Mouse (Mus musculus) hindbrain, embryonic 12.5 days (tissue): ENCODE results near the gene Edf1. TPM values are rescaled to one million over a fixed set of nuclear protein-coding genes. Genes with fewer than 3 reads are reported as not detected.
A peak's percentile ranks its signal among the peaks of the same experiment; 100 is the strongest.

Experiments used
- ATAC-seq: fragments of 200-750 bp; cut with Nextera tagmentation; 2 replicates; pipeline ENCODE4 v1.8.0; 2017; ENCODE audit warnings: moderate TSS enrichment; ENCODE audit not compliant: low FRiP score
- H3K27ac ChIP-seq: fragments of 300-500 bp; sonication (generic); 2 replicates; pipeline ENCODE4 v1.5.1; 2016; ENCODE audit warnings: mild to moderate bottlenecking
- H3K27me3 ChIP-seq: fragments of 300-500 bp; sonication (generic); 2 replicates; pipeline ENCODE4 v1.6.1; 2016; ENCODE audit warnings: mild to moderate bottlenecking
- H3K36me3 ChIP-seq: fragments of 300-500 bp; sonication (generic); 2 replicates; pipeline ENCODE4 v1.6.1; 2016; ENCODE audit warnings: mild to moderate bottlenecking
- H3K4me1 ChIP-seq: fragments of 300-500 bp; sonication (generic); 2 replicates; pipeline ENCODE4 v1.6.1; 2016
- H3K4me2 ChIP-seq: fragments of 300-500 bp; sonication (generic); replicated peaks from 2 replicates; pipeline ENCODE4 v1.6.1; 2016; ENCODE audit warnings: mild to moderate bottlenecking
- H3K4me3 ChIP-seq: fragments of 300-500 bp; sonication (generic); 2 replicates; pipeline ENCODE4 v1.5.1; 2016; ENCODE audit warnings: mild to moderate bottlenecking
- H3K9ac ChIP-seq: fragments of 300-500 bp; sonication (generic); 2 replicates; pipeline ENCODE4 v1.6.1; 2016; ENCODE audit warnings: mild to moderate bottlenecking, moderate library complexity
- H3K9me3 ChIP-seq: fragments of 300-500 bp; sonication (generic); replicated peaks from 2 replicates; pipeline ENCODE4 v1.6.1; 2016; ENCODE audit warnings: mild to moderate bottlenecking
- WGBS: fragments of 180-500 bp; shearing (Covaris S2); methylation state at CpG from one replicate; pipeline ENCODE4 v1.1.7; 2016; 5-methylcytosine and 5-hydroxymethylcytosine counted together
- polyA plus RNA-seq: library from polyadenylated mRNA; unstranded; fragments of >200 nt; fragmentation: Nextera tagmentation; extraction: Ambion mirVana; gene quantifications from 2 replicates; pipeline ENCODE4 v1.2.1, GENCODE M21; 2016

Gene Edf1
- polyA plus RNA-seq, 1 experiment from 2014 or later, result 377 TPM

GRCm38 (mm10) chr2:25578796-25579736, 21.4 kb downstream of the Edf1 start:
- Histone ChIP-seq H3K27ac (no peak overlapping the region), H3K9me3 (no peaks in the 10 kb centered on the region), H3K4me1 (peaks cover 69% of the 10 kb centered on the region), H3K9ac (no peak overlapping the region), H3K4me2 (peak overlapping the region; percentile 40), H3K27me3 (peaks cover 58% of the 10 kb centered on the region), H3K4me3 (peak overlapping the region; percentile 16), H3K36me3 (peaks cover 13% of the 10 kb centered on the region)
- no peak for ATAC-seq
- 5% methylated on average over 77 of the region's 77 CpGs for WGBS

GRCm38 (mm10) chr2:25579737-25580460, 22.3 kb downstream of the Edf1 start:
- ATAC-seq, result no peak
- Histone ChIP-seq H3K4me3 (peak overlapping the region; percentile 16), H3K27me3 (peaks cover 58% of the 10 kb centered on the region), H3K4me1 (peaks cover 68% of the 10 kb centered on the region), H3K27ac (no peak overlapping the region), H3K9me3 (no peaks in the 10 kb centered on the region), H3K4me2 (peak overlapping the region; percentile 40), H3K9ac (no peak overlapping the region), H3K36me3 (peaks cover 21% of the 10 kb centered on the region)
- 5% methylated on average over 27 of the region's 27 CpGs for WGBS

- 55% methylated on average over 6 of the region's 6 CpGs for WGBS
- 0 out of 2 replicates have a peak, but pooled peaks have one; percentile 0 for ATAC-seq
- Histone ChIP-seq H3K27ac (no peak overlapping the region), H3K36me3 (peaks cover 29% of the 10 kb centered on the region), H3K9me3 (no peaks in the 10 kb centered on the region), H3K4me1 (peaks cover 62% of the 10 kb centered on the region), H3K4me3 (peak overlapping the region; percentile 37; the same call in 1 of the 2 replicates), H3K9ac (0 out of 2 replicates have a peak overlapping the region, but pooled peaks have one; percentile 41), H3K27me3 (peaks cover 57% of the 10 kb centered on the region), H3K4me2 (peak overlapping the region; percentile 60)
Observed at GRCm38 (mm10) chr2:25580621-25581101, 23.0 kb downstream of the Edf1 start.

GRCm38 (mm10) chr2:25581294-25581864, 23.7 kb downstream of the Edf1 start, which contains the start of gene Ajm1:
Gene Ajm1, minus strand, starts transcription at chr2:25581757.
- no peaks in the 10 kb centered on the region for H3K9me3 ChIP-seq
- H3K27me3 ChIP-seq, result peaks cover 50% of the 10 kb centered on the region
- peak within 1 kb of the TSS; percentile 37 for H3K4me3 ChIP-seq
- 0 out of 2 replicates have a peak within 1 kb of the TSS, but pooled peaks have one; percentile 12 for H3K27ac ChIP-seq
- peaks cover 33% of the 10 kb centered on the region for H3K36me3 ChIP-seq
- WGBS, result 5% methylated on average over 19 of the region's 19 CpGs
- peak within 1 kb of the TSS; percentile 60 for H3K4me2 ChIP-seq
- peak; percentile 55 for ATAC-seq
- H3K4me1 ChIP-seq, result peaks cover 60% of the 10 kb centered on the region
- peak within 1 kb of the TSS; percentile 41 for H3K9ac ChIP-seq

GRCm38 (mm10) chr2:25581901-25582301, 24.3 kb downstream of the Edf1 start:
- no peak overlapping the region for H3K4me3 ChIP-seq
- no peaks in the 10 kb centered on the region for H3K9me3 ChIP-seq
- peaks cover 60% of the 10 kb centered on the region for H3K4me1 ChIP-seq
- H3K27ac ChIP-seq, result 0 out of 2 replicates have a peak overlapping the region, but pooled peaks have one; percentile 12
- peaks cover 39% of the 10 kb centered on the region for H3K36me3 ChIP-seq
- peaks cover 45% of the 10 kb centered on the region for H3K27me3 ChIP-seq
- H3K9ac ChIP-seq, result no peak overlapping the region
- H3K4me2 ChIP-seq, result no peak overlapping the region
- 38% methylated on average over 6 of the region's 6 CpGs for WGBS
- 0 out of 2 replicates have a peak, but pooled peaks have one; percentile 2 for ATAC-seq

- H3K9me3 ChIP-seq, result no peaks in the 10 kb centered on the region
- peak; percentile 29; the same call in 1 of the 2 replicates for ATAC-seq
- H3K4me3 ChIP-seq, result no peak overlapping the region
- H3K36me3 ChIP-seq, result peaks cover 46% of the 10 kb centered on the region
- H3K27me3 ChIP-seq, result peaks cover 38% of the 10 kb centered on the region
- H3K9ac ChIP-seq, result no peak overlapping the region
- H3K4me2 ChIP-seq, result no peak overlapping the region
- 52% methylated on average over 12 of the region's 12 CpGs for WGBS
- peak overlapping the region; percentile 35; the same call in 1 of the 2 replicates for H3K27ac ChIP-seq
- H3K4me1 ChIP-seq, result peaks cover 54% of the 10 kb centered on the region
Observed at GRCm38 (mm10) chr2:25582466-25583119, 24.9 kb downstream of the Edf1 start.

- Histone ChIP-seq H3K9ac (no peak overlapping the region), H3K9me3 (no peaks in the 10 kb centered on the region), H3K36me3 (peaks cover 51% of the 10 kb centered on the region), H3K4me1 (peaks cover 49% of the 10 kb centered on the region), H3K27me3 (peaks cover 33% of the 10 kb centered on the region), H3K4me3 (no peak overlapping the region), H3K4me2 (no peak overlapping the region), H3K27ac (peak overlapping the region; percentile 35; the same call in 1 of the 2 replicates)
- 0 out of 2 replicates have a peak, but pooled peaks have one; percentile 15 for ATAC-seq
- 81% methylated on average over 6 of the region's 6 CpGs for WGBS
Observed at GRCm38 (mm10) chr2:25583120-25583481, 25.5 kb downstream of the Edf1 start.

- no peak for ATAC-seq
- Histone ChIP-seq H3K4me3 (no peak overlapping the region), H3K9ac (no peak overlapping the region), H3K4me2 (no peak overlapping the region), H3K4me1 (peaks cover 44% of the 10 kb centered on the region), H3K27me3 (peaks cover 28% of the 10 kb centered on the region), H3K9me3 (no peaks in the 10 kb centered on the region), H3K27ac (0 out of 2 replicates have a peak overlapping the region, but pooled peaks have one; percentile 7), H3K36me3 (peaks cover 55% of the 10 kb centered on the region)
- 78% methylated on average over 4 of the region's 4 CpGs for WGBS
Observed at GRCm38 (mm10) chr2:25583571-25583970, 25.9 kb downstream of the Edf1 start.

GRCm38 (mm10) chr2:25584152-25584551, 26.5 kb downstream of the Edf1 start:
- WGBS, result 96% methylated on average over 3 of the region's 3 CpGs
- peaks cover 38% of the 10 kb centered on the region for H3K4me1 ChIP-seq
- H3K9me3 ChIP-seq, result no peaks in the 10 kb centered on the region
- H3K9ac ChIP-seq, result no peak overlapping the region
- no peak overlapping the region for H3K4me3 ChIP-seq
- H3K4me2 ChIP-seq, result no peak overlapping the region
- no peak overlapping the region for H3K27ac ChIP-seq
- peaks cover 22% of the 10 kb centered on the region for H3K27me3 ChIP-seq
- H3K36me3 ChIP-seq, result peaks cover 59% of the 10 kb centered on the region
- ATAC-seq, result no peak

GRCm38 (mm10) chr2:25584856-25585255, 27.2 kb downstream of the Edf1 start:
- Histone ChIP-seq H3K9me3 (no peaks in the 10 kb centered on the region), H3K27ac (no peak overlapping the region), H3K4me2 (no peak overlapping the region), H3K9ac (no peak overlapping the region), H3K27me3 (peaks cover 15% of the 10 kb centered on the region), H3K4me3 (no peak overlapping the region), H3K4me1 (peaks cover 31% of the 10 kb centered on the region), H3K36me3 (peaks cover 66% of the 10 kb centered on the region)
- WGBS, result 84% methylated on average over 4 of the region's 4 CpGs
- ATAC-seq, result no peak

- H3K27me3 ChIP-seq, result peaks cover 8% of the 10 kb centered on the region
- no peak overlapping the region for H3K27ac ChIP-seq
- ATAC-seq, result no peak
- H3K9ac ChIP-seq, result no peak overlapping the region
- peaks cover 74% of the 10 kb centered on the region for H3K36me3 ChIP-seq
- H3K4me3 ChIP-seq, result no peak overlapping the region
- H3K4me2 ChIP-seq, result no peak overlapping the region
- peaks cover 26% of the 10 kb centered on the region for H3K4me1 ChIP-seq
- no peaks in the 10 kb centered on the region for H3K9me3 ChIP-seq
- 88% methylated on average over 3 of the region's 3 CpGs for WGBS
Observed at GRCm38 (mm10) chr2:25585601-25586000, 28.0 kb downstream of the Edf1 start.
